In genomic region chr12:73445562-73445961, GRCm38 (mm10) we compare ENCODE assay signal across 14 mouse cellular contexts.
A peak's percentile ranks its signal among the peaks of the same experiment; 100 is the strongest.
DNase-seq lines count a peak whose midpoint lies in the region; ATAC-seq and TF ChIP-seq lines count a peak whose summit lies in the region.
"Had no signal": no experiment of that assay in that cellular context is flagged by ENCODE, and none has a peak within 500 bp of the region (broad histone marks: within the 10 kb centered on the region; RNA-seq: fewer than 3 reads in every experiment).

No protein-coding gene starts in this region.

- H3K27ac ChIP-seq in embryonic facial prominence, embryonic 15.5 days (replicated peaks), result 0 out of 2 replicates have a peak overlapping the region, but pooled peaks have one; percentile 48
- H3K27ac ChIP-seq in midbrain, embryonic 14.5 days (replicated peaks; ENCODE audit: low read depth, low read length), result no peak overlapping the region
- no peak overlapping the region for H3K27ac ChIP-seq in thymus, adult 2 months (ENCODE audit: control insufficient read depth, insufficient read depth, low read length)
- H3K27ac ChIP-seq: hindbrain, embryonic 14.5 days; liver, embryonic 12.5 days had no signal

- DNase-seq in lung, postnatal 25 days (ENCODE audit: low spot score), result peak; percentile 23
- DNase-seq in lung, postnatal 14 days, result no peak
- DNase-seq in kidney, postnatal 25 days, result peak; percentile 22 to 48
- no peak for DNase-seq in midbrain, embryonic 14.5 days
- DNase-seq in heart, postnatal 4 days, result no peak
- DNase-seq in thymus, adult 2 months, result no peak
- DNase-seq: cerebellum, adult 18-20 months; lung, postnatal 10 days had no signal

- H3K9me3 ChIP-seq in embryonic facial prominence, embryonic 15.5 days (replicated peaks), result no peaks in the 10 kb centered on the region
- H3K9me3 ChIP-seq in midbrain, embryonic 14.5 days (ENCODE audit: control insufficient read depth, low read length), result no peaks in the 10 kb centered on the region
- H3K9me3 ChIP-seq: liver, embryonic 12.5 days had no signal

- H3K4me1 ChIP-seq in embryonic facial prominence, embryonic 15.5 days, result peaks cover 33% of the 10 kb centered on the region
- H3K4me1 ChIP-seq in midbrain, embryonic 14.5 days (ENCODE audit: control insufficient read depth, insufficient read depth, low read length), result no peaks in the 10 kb centered on the region
- H3K4me1 ChIP-seq in thymus, adult 2 months (replicated peaks; ENCODE audit: control insufficient read depth, insufficient read depth, low read length), result peaks cover 15% of the 10 kb centered on the region
- H3K4me1 ChIP-seq: liver, embryonic 12.5 days had no signal

- H3ac ChIP-seq in myocyte (ENCODE audit: control insufficient read depth, insufficient read length), result no peak overlapping the region

- H3K27me3 ChIP-seq in embryonic facial prominence, embryonic 15.5 days, result no peaks in the 10 kb centered on the region
- H3K27me3 ChIP-seq in myocyte (ENCODE audit: control insufficient read depth, insufficient read depth, insufficient read length), result no peaks in the 10 kb centered on the region
- H3K27me3 ChIP-seq in midbrain, embryonic 14.5 days (ENCODE audit: control insufficient read depth, insufficient read depth, low read length), result no peaks in the 10 kb centered on the region
- no peaks in the 10 kb centered on the region for H3K27me3 ChIP-seq in thymus, adult 2 months (ENCODE audit: control insufficient read depth, insufficient read depth, low read length)
- H3K27me3 ChIP-seq: liver, embryonic 12.5 days had no signal

- H3K36me3 ChIP-seq in embryonic facial prominence, embryonic 15.5 days, result no peaks in the 10 kb centered on the region
- no peaks in the 10 kb centered on the region for H3K36me3 ChIP-seq in myocyte (ENCODE audit: control insufficient read depth, insufficient read depth)
- H3K36me3 ChIP-seq in midbrain, embryonic 14.5 days (ENCODE audit: control insufficient read depth, insufficient read depth, low read length), result no peaks in the 10 kb centered on the region
- no peaks in the 10 kb centered on the region for H3K36me3 ChIP-seq in thymus, adult 2 months (ENCODE audit: control insufficient read depth, insufficient read depth, low read length)
- H3K36me3 ChIP-seq: liver, embryonic 12.5 days had no signal

- TF ChIP-seq POLR2A in myocyte (IDR thresholded peaks at IDR 0.05; ENCODE audit: insufficient read length, low read depth), result no peak
- no peak for TF ChIP-seq POLR2A in thymus, adult 2 months (IDR thresholded peaks at IDR 0.05; ENCODE audit: control insufficient read depth, extremely low read depth, insufficient read depth, low read length, poor library complexity)

- WGBS in embryonic facial prominence, embryonic 15.5 days, result 40% methylated on average over 10 of the region's 10 CpGs
- WGBS in midbrain, embryonic 14.5 days, result 91% methylated on average over 10 of the region's 10 CpGs
- 90% methylated on average over 10 of the region's 10 CpGs for WGBS in thymus, adult 2 months

- no peaks in the 10 kb centered on the region for H3K79me2 ChIP-seq in myocyte (ENCODE audit: control insufficient read depth, insufficient read depth)

- ATAC-seq in embryonic facial prominence, embryonic 15.5 days (ENCODE audit: insufficient number of reproducible peaks, low FRiP score, low TSS enrichment, low read depth), result no peak
- no peak for ATAC-seq in midbrain, embryonic 14.5 days (ENCODE audit: low FRiP score, low TSS enrichment)
- ATAC-seq: CD4-positive, CD25-positive, alpha-beta regulatory T cell, adult 4 months; liver, embryonic 12.5 days; midbrain, embryonic 16.5 days had no signal

- no peak overlapping the region for H3K9ac ChIP-seq in embryonic facial prominence, embryonic 15.5 days
- H3K9ac ChIP-seq in midbrain, embryonic 14.5 days (replicated peaks; ENCODE audit: low read length), result no peak overlapping the region
- H3K9ac ChIP-seq: hindbrain, embryonic 14.5 days; liver, embryonic 12.5 days had no signal

- H3K4me3 ChIP-seq in embryonic facial prominence, embryonic 15.5 days (replicated peaks), result no peak overlapping the region
- H3K4me3 ChIP-seq in myocyte, result no peak overlapping the region
- H3K4me3 ChIP-seq in midbrain, embryonic 14.5 days (replicated peaks; ENCODE audit: low read depth, low read length), result no peak overlapping the region
- H3K4me3 ChIP-seq in thymus, adult 2 months (ENCODE audit: control insufficient read depth, insufficient read depth, low read length), result no peak overlapping the region
- H3K4me3 ChIP-seq: liver, embryonic 12.5 days had no signal

- no peak for TF ChIP-seq CTCF in thymus, adult 2 months (IDR thresholded peaks at IDR 0.05; ENCODE audit: borderline replicate concordance, control insufficient read depth, extremely low read depth, insufficient read depth, low read length, poor library complexity)

- H3K4me2 ChIP-seq in embryonic facial prominence, embryonic 15.5 days (replicated peaks), result no peak overlapping the region
- H3K4me2 ChIP-seq in myocyte (ENCODE audit: low read depth), result peak overlapping the region; percentile 31
- H3K4me2 ChIP-seq in midbrain, embryonic 14.5 days (ENCODE audit: low read length), result no peak overlapping the region
- H3K4me2 ChIP-seq: hindbrain, embryonic 14.5 days; liver, embryonic 12.5 days had no signal

TF ChIP-seq in myocyte, 11 proteins besides CTCF, POLR2A, EP300 and RAD21:
- TF ChIP-seq CEBPB (IDR thresholded peaks at IDR 0.05; ENCODE audit: insufficient read depth, poor library complexity, severe bottlenecking) (0 out of 2 replicates have a peak, but pooled peaks have one; percentile 58), SRF (IDR thresholded peaks at IDR 0.05; ENCODE audit: control insufficient read depth, insufficient read length, low read depth) (no peak), POLR2AphosphoS2 (IDR thresholded peaks at IDR 0.05; ENCODE audit: insufficient read length, low read depth) (no peak), TCF3 (IDR thresholded peaks at IDR 0.05; ENCODE audit: insufficient read length, low read depth) (no peak), USF1 (IDR thresholded peaks at IDR 0.05; ENCODE audit: low read depth) (no peak), MYOG (IDR thresholded peaks at IDR 0.05; ENCODE audit: control insufficient read depth in 1 of 3, insufficient read depth in 1 of 3, insufficient read length in 2 of 3, low read depth in 2 of 3) (no peak), TCF12 (IDR thresholded peaks at IDR 0.05; ENCODE audit: insufficient read depth, poor library complexity, severe bottlenecking) (no peak)

Comparison
In these comparisons a context has a peak if more than half of its experiments do, and no peak if none do; other contexts are left out.
1. DNase-seq: peak in lung, postnatal 25 days (single experiment) and kidney, postnatal 25 days (2 of 2); none in lung, postnatal 14 days (single experiment), midbrain, embryonic 14.5 days (single experiment), heart, postnatal 4 days (single experiment) and thymus, adult 2 months (single experiment).